Mouse (Mus musculus): ENCODE results near the gene Rsf1.
A peak's percentile ranks its signal among the peaks of the same experiment; 100 is the strongest.

The Rsf1 gene

GRCm38 (mm10) chr7:97725401-97725800, 145.7 kb downstream of the Rsf1 start:
- no peak for DNase-seq (ENCODE audit: low spot score in 2 of 2)

DNA sequence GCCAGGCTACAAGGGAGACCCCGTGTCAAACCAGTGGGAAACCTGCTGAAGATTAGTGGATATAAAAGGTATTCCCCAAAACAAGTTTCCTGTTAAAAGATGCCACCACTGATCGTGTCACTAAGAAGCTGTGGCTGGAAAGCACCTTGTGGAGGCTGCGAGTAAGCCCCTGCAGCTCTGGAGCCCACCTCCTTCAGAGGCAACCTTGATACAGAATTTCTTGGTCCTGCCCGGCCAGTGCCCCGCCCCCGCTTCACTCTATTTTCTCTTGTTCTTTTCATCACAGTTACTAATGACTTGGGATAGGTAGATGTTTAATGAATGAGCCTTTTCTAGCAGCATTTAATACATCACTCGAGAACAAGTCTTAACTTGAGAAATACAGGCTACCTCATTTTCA, 146.4 kb downstream of the Rsf1 start:
- no peak for DNase-seq (ENCODE audit: low spot score in 2 of 2)

DNA sequence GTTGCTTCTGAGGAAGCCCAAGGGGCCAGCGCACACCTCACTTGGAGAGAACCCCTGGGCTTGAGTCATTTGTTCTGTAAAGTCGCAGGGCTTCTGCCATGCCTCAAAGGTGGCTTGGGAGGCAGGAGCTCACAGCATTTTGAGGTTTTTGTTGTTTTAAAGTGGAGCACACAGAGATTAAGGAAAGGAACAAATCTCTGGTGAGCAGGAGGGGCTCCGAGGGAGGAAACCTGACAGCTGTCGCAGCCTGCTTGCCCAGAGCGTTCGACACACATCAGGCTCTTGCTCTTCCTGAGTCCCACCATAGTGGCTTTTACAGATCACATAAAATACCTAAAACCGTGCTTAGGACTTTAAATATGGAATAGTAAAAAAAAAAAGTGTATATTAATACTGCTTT, 147.1 kb downstream of the Rsf1 start:
- no peak for DNase-seq (ENCODE audit: low spot score in 2 of 2)

DNA sequence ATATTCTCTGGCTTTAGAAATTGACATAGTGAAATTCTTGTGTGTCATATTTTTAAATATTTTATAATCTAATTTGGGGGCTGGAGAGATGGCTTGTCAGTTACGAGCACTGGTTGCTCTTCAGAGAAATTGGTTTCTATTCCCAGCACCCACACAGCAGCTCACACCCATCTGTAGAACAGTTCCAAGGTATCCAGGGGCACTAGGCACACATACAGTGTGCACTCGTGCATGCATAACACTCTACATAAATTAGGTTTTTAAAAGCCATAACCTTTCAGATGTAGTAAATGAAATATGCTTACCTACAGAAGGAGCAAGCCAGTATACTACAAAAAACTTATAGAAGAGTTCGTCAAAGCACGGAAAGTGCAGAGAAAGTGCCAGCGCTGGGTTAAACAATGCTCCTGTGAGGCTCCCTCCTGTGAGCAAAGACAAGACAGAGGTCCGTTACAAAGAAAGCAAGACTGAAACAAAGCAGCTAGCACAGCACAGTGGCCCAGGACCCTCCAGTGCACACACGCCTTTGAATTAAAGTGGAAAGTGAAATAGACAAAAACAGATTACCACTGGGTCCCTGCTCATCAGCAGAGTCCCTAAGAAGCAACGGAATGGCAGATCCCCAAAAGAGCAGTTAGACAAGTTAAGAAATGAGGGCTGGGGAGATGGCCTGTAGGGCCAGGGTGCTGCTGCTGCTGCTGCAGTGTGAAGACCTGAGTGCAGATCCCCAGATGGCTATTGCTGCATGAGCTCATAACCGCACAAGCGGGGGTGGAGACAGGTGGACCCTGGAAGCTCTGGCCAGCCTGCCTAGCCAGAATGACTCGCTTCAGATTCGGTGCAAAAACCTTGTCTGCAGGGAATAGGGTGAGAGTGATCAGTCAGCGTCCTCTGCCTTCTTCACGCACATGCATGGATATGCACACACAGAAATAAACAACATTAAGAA, 149.3 kb downstream of the Rsf1 start:
- no peak for DNase-seq (ENCODE audit: low spot score in 2 of 2)

DNA sequence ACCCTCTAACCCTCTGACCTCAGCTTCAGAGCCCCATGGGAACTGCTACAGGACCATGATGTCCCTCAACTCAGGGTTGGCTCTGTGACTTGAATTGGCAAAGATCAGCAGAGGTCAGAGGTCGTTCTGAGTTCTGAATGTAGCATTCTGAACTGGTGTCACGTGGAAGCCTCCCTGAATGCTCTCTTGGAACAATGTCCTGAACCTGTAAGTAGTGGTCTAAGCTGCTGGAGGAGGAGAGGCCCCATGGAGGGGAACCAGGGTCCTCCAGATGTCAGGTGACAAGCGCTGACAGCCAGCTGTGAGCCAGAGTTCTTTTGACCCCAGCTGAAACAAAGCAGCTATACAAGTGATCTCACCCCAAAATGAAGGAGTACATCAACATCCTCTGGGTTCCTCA, 150.7 kb downstream of the Rsf1 start:
- no peak for DNase-seq (ENCODE audit: low spot score in 2 of 2)

DNA sequence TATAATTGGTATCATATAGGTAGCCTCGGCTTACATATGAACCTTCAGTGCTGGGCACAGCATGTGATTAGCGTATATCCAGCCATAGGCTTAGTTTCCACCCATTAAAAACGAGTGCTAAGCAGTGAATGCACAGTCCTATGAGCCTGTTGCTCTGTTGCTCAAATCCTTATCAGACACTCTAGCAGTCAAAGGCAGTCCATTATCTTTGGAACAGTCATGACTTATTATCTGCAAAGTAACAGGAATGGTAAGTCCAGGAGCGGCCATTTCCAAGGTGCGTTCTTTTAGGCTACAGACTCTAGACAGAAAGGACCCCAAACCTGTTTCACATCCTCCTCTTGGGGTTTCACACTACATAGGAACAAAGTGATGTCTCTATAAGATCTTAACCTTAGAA, 153.9 kb downstream of the Rsf1 start:
- no peak for DNase-seq (ENCODE audit: low spot score in 2 of 2)

GRCm38 (mm10) chr7:97735021-97735420, 155.3 kb downstream of the Rsf1 start:
- DNase-seq (ENCODE audit: low spot score in 2 of 2), result no peak

DNA sequence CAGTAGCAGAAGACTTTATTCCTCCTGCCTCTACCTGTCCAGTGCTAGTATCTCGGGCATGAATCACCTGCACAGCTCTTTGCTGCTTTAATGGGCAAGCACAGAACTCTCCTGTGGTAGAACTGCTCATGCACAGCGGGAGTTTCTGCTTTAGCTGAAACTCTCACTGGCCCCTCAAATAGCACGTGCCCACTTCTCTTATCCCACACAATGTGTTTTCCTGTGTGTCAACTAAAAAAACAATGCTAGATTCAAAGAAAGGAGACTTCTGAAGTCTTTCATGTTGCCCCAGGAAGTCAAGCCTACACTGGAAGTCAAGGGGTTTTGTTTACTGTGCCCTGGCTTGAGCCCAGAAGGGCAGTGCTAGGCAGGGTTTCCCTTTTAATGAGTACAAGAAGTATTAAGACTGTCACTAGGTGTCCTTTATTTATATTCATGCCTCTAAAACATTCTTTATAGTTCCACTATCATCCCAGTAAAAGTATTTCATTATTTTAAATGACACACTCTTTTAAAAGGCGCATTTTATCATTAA, 156.3 kb downstream of the Rsf1 start:
- DNase-seq (ENCODE audit: low spot score in 2 of 2), result no peak

DNA sequence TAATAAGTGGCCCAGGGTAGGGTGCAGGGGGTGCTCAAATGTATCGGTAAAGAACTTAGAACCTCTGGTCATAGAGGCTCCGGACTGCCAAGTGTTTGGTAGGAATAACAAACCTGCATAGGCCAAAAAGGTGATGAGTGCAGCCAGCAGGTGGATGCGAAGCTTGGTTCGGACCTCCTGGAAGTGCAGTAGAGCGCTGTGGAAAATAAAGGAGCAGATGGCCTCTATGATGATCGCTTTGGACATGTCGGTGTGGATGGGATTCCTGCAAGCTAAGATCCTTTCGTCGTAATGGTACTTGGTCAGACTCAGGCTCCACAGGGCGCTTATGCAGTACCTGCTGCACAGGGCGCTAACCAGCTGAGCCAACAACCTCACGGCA, 157.6 kb downstream of the Rsf1 start:
- DNase-seq (ENCODE audit: low spot score in 2 of 2), result no peak

GRCm38 (mm10) chr7:97737638-97738456, 158.2 kb downstream of the Rsf1 start, which contains the start of gene Aqp11:
TSS of gene Aqp11 (minus strand) at chr7:97738289.
- peak; percentile 84 to 87 for DNase-seq (ENCODE audit: low spot score in 2 of 2)

- DNase-seq (ENCODE audit: low spot score in 2 of 2), result no peak
Measured at GRCm38 (mm10) chr7:97740948-97741347, 161.3 kb downstream of the Rsf1 start.

DNA sequence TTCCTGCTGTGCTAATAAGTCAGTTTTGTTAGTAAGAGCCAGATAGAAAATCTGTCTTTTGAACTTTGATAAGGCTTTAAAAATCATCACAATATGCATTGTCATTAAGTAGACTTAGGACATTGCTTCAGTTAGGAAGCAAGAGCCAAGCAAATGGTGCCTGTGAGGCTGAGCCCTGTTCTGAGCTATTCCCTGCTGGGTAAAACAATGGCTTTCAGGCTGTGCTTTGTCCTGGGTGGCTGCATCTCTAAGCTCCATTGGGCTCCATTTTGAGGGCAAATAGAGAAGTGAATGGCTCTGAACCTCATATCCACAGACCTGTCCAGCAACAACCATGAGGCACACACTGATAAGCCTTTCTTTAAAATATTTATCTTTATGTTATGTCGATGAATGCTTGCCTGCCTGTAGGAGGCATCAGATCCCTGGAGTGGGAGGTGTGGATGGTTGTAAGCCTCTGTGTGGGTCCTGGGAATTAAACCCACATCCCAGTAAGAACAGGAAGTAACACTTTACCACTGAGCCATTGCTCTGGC, 162.1 kb downstream of the Rsf1 start:
- no peak for DNase-seq (ENCODE audit: low spot score in 2 of 2)

Measured in urinary bladder, postnatal 36 days (tissue).